Mouse (Mus musculus): ENCODE results near the gene Hebp1.
A peak's percentile ranks its signal among the peaks of the same experiment; 100 is the strongest.

Gene Hebp1

DNA sequence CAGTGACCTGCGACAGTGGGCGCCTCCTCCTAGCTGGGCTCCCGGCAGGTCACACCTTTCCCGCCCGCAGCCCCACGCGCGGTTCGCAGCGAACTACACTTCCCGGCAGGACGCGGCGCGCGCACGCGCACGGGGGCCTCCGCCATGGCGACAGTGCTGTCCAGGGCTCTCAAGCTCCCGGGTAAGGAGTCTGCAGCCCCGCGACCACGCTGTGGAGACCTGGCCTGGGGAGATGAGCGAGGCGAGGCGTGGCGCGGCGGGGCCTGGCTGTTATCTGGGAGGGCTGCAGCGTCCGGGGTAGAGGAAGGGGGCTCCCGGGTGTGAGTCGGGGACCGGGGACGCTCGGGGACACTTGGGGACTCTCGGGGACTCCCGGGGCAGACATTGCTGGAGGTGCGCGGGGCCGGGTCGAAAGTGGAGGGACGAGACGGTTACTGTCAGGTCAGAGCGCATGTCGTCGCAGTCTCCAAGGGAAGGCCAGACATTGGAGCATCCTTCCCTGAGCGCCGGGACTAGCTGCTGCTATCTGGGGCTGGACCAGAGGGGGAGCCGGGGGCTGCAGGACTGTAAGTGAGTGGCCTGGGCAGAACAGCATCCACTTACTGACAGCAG, at the start of gene Hebp1, which contains the start of gene Fam234b:
TSS of gene Hebp1 (minus strand) at position 102 of the 612 bp plus-strand sequence.
TSS of gene Fam234b (plus strand) at position 57 of the 612 bp plus-strand sequence.
- DNase-seq, result peak; percentile 88

DNA sequence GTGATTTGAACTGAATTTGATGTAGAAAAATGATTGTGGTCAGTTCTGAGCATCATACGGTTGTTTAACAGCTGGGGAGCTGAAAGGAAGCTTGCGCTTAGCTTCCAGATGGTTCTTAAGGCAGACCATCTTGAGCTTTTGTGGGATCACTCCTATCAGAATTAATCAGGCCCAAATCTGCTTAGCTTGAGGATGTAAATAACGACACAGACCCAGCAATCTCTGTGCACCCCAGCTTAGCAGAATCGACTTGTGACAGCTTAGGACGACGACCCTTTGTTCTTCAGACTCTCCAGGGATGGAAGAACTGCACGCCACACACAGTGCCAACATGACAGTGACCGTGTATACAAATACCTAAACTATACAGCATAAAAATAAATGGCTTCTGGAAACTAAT, 47.8 kb upstream of the Hebp1 start:
- no peak for DNase-seq

DNA sequence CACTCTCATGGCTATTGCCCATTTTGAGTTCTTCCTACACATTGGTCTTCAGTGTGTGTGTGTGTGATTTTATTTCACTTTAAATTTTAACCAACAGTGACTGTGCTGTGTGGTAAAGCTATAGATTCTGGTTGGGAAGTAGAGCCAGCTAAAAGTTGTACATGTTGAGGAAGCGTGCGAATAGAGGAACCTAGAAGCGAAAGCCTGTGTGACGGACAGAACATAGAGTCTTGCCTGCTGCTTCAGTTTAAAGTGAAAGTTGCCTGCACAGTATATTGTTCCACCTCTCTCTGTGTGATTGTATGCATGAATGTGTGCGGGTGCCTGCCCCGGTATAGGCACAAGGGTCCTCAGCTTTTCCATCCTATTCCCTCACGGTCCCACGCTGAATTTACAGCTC, 42.5 kb upstream of the Hebp1 start:
- no peak for DNase-seq

DNA sequence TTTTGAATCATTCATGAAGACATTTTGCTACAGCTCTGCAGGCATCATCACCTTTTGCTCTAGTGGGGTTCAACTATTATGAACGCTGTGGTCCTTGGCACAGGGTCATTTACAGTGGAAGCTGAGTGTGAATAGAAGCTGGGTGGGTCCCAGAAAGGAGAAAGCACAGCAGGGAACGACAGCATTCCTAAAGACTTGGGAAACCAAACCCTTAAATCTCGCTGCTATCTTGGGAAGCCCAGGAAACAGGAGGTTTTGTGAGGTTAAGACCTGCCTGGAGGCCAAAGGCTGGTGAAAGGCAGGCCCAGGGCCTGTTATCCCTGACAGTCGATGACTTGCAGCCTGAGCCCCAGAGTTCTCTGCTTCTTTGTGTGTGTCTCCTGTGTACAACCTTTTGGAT, 40.4 kb upstream of the Hebp1 start:
- DNase-seq, result no peak

GRCm38 (mm10) chr6:135237326-135237725, 39.5 kb upstream of the Hebp1 start:
- DNase-seq, result peak; percentile 58

GRCm38 (mm10) chr6:135236576-135236975, 38.8 kb upstream of the Hebp1 start:
- no peak for DNase-seq

DNA sequence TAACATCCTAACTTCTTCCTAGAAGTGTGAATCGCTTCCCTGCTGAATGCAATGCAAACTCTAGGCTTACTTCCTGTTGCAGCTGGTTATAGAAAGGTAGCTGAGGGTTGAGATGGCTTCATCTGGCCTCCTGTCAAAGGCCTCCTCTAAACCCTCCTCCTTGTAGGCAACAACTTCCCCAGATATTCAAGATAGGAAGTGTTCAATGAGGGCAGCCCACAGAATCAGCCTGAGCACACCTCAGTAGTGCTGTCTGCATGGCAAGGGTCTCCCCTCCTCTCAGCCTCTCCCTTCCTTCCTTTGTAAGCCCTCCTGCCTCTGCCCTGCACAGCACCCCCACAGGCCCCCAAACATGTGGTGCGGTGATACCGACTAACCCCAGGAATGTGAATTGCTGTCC, 37.9 kb upstream of the Hebp1 start:
- peak; percentile 15 for DNase-seq

- no peak for DNase-seq
Observed at GRCm38 (mm10) chr6:135232443-135233182, 34.8 kb upstream of the Hebp1 start.

- DNase-seq, result no peak
Observed at GRCm38 (mm10) chr6:135230586-135230985, 32.8 kb upstream of the Hebp1 start.

GRCm38 (mm10) chr6:135228465-135228941, 30.7 kb upstream of the Hebp1 start:
- peak; percentile 29 for DNase-seq

GRCm38 (mm10) chr6:135223786-135224416, 26.1 kb upstream of the Hebp1 start:
- DNase-seq, result no peak

- DNase-seq, result no peak
Observed at GRCm38 (mm10) chr6:135219916-135220315, 22.1 kb upstream of the Hebp1 start.

GRCm38 (mm10) chr6:135218330-135218729, 20.5 kb upstream of the Hebp1 start:
- DNase-seq, result peak; percentile 60

DNA sequence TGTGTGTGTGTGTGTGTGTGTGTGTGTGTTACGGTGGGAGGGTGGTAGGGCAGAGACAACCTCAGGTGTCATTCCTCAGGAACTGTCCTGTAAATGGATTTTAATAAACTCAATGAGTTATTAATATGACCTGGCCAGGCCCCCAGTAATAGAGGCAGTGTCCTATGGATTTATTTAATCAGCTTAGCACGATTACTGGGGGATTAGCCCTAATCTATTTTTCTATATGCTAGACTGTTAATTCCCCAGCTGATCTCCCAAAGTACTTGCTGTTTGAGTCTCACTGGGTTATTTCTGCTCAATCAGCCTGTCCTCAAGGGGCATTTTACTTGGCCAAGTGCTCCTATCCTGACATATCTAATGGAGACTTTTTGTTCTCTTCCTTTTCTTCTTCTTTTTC, 14.8 kb upstream of the Hebp1 start:
- no peak for DNase-seq

DNA sequence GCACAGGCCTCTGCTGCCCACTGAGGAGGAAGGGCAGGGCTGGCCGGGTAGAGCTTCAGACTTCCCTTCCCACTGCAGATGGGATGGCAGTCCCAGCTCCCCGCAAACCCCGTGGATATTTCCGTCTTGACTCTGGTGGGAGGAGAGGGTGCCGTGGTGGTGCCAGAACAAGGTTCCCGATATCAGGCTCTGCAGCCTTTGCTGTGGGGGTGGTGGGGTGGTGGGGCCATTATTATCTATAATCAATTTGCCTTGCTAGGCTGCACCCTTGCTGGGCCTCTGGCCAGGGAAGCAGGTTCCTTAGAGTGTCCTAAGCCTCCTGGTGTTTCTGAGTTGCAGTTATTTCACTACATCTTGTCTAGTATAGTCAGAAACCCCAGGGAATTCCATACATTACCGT, 13.3 kb upstream of the Hebp1 start:
- no peak for DNase-seq

DNA sequence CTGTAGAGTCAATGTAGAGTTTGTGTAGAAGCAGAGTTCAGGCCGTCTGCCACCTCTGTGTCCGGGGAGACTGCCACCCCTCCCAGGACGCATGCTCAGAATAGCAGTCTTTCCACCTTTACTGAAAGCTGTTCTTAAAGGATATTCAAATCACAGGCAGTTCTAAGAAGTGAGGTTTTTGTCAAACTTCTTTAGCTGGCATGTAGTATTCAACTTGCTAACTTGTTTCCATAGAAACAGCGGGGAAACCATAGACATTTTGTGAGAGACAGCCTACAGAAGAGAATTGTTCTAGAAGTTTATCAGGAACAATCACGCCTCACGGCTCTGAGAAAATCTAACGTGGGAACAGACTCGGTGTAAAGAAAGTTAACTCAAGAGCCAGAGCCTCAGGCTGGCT, 9.1 kb upstream of the Hebp1 start:
- no peak for DNase-seq

- no peak for DNase-seq
Observed at GRCm38 (mm10) chr6:135205802-135206201, 8.0 kb upstream of the Hebp1 start.

DNA sequence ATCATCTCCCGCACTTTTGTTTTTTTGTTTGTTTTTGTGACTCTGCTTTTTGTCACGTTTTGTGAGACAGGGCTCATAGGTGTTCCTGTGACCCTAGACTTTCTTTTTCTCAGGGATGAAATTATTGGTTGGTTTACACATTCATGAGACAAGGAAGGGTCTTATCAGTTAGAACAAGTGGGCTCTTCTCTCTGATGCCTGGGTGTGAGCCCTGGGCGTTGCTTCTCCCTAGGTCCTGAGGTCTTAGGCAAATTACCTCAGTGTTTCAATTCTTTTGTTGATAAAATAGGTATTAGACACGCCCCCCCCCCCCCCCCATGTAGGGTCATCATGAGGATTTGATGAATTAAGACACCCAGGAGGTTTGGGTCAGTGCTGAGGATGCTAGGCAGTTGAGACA, 7.0 kb upstream of the Hebp1 start:
- DNase-seq, result no peak

GRCm38 (mm10) chr6:135203737-135204136, 5.9 kb upstream of the Hebp1 start:
- no peak for DNase-seq

DNA sequence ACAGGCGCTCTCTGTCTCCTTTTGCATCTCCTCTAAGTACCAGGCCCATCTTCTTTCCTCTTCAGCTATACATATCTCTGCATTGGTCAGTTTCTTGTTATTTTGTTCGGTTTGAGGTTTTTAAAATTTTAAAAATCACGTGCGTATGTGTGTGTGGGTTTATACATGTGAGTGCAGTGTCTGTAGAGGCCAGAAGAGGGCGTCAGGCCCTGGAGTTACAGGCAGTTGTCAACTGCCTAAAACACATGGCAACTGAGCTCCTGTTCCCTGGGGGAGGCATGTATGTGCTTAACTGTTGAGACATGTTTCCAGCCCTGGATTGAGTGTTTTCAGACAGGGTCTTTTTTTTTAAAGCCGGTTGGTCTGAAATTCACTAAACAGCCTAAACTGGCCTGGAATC, 4.8 kb upstream of the Hebp1 start:
- no peak for DNase-seq

DNA sequence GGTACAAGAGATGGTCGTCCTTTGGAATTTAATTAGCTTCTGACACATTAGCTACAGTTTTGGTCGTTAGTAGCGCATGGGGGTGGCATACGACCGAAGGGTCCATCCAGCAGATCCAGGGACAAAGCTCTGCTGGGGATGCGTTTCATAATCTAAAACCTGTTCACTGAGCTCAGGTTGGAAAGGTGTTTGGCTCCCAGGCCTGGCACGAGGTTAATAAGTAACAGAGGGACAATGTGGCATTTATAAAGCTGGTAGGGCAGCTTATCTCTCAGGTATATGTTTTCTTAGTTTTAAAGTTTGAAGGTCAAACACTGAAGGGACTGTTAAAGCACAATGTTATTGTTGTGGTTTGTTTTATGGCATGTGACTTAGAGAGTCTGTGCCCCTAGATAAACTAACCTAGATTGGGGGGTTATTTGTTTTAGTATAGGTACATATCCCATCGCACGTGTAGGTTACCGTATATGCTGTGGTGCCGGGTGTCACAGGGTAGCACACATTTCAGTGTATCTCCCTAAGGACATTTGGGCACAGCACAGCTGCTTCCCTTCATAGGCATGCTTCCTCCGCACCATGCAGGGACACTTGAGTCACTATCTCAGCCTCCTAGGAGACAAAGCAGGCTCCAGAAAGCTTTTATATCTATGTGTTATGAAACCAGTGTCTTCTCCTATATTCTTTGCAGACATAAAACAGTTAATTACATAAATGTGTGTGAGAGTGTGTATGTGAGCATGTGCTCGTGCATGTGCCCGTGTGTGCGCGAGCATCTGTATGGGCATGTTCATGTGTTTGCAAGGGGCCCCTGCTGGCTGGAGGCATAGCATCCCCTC, 2.5 kb upstream of the Hebp1 start:
- DNase-seq, result no peak

- DNase-seq, result no peak
Observed at GRCm38 (mm10) chr6:135198726-135199125, 904 bp upstream of the Hebp1 start.

DNA sequence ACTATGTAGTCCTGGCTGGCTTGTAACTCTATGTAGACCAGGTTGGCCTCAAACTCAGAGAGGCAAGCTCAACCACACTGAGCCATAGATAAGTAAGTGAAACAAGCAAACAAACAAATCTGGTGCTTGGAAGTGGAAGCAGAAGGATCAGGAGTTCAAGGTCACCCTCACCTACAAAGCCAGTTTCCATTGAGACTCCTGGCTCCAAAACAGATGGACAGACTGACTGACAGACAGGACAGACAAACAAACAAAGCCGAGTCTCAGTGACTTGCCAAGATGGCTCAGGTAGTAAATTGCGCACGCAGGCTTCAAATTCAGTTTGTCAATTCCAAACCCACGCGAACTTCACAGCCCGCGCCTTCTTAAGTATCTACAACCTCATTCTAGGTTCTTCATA, 376 bp downstream of the Hebp1 start:
- DNase-seq, result no peak
